Mouse (Mus musculus): ENCODE data around the gene Krtap3-1.

- no peak for TF ChIP-seq POLR2A (IDR thresholded peaks at IDR 0.05; ENCODE audit: borderline replicate concordance, control insufficient read depth, low read depth, low read length)
- TF ChIP-seq CTCF (IDR thresholded peaks at IDR 0.05; ENCODE audit: control insufficient read depth, insufficient read depth, low read length), result no peak
Observed at GRCm38 (mm10) chr11:99539721-99540120, 26.7 kb downstream of the Krtap3-1 start.

All from bone marrow, adult 2 months (tissue).